Mouse (Mus musculus): ENCODE measurements around the gene Piga.

DNA sequence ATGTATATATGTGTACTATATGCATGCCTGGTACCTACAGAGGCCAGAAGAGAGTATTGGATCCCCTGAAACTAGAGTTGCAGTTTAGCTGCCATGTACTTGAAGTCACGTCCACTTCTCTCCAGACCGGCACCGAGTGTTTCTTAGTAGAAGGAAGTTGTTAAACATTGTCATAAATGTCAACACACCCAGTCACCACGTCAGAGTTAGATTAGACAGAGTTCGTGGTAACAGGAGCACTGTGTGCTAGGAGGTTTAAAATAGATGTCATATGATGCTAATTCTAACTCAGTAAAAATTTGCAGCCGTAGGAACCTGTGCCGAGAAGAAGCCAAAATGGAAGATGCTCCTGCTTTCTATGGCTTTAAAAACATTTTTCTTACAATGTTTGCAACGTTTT, 17.1 kb downstream of the Piga start, which contains the start of gene Asb11:
- no peak for TF ChIP-seq CTCF (IDR thresholded peaks at IDR 0.05; ENCODE audit: borderline replicate concordance, insufficient read depth, low read length)
- TF ChIP-seq POLR2A (IDR thresholded peaks at IDR 0.05; ENCODE audit: low read depth, low read length), result no peak
